Comparison of ENCODE assay signal across 8 mouse cellular contexts in the genomic region with DNA sequence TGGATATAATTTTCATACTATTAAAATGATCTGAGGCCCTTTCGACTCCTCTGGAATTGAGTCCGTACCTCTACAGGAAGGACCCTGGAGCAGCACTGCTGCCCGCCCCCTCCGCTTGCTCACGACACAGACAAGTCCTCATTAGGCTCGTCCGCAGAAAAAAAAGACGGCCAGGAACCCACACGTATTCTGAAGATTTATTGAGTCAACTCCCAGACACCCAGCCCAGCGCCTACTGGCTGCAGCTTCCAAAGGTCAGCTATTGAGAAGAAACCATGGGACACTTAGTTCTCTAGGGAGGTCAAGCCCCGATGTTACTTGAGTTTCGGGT. TPM values are rescaled to one million over a fixed set of nuclear protein-coding genes. Genes with fewer than 3 reads are reported as not detected.
DNase-seq lines count a peak whose midpoint lies in the region; ATAC-seq and TF ChIP-seq lines count a peak whose summit lies in the region.

No protein-coding gene starts in this region.

- TF ChIP-seq CTCF in hindbrain, postnatal 0 days (IDR thresholded peaks at IDR 0.05; ENCODE audit: low read depth), result no peak

- peak overlapping the region; percentile 92 for H3K4me2 ChIP-seq in kidney, embryonic 14.5 days (replicated peaks; ENCODE audit: low read depth, low read length)
- H3K4me2 ChIP-seq in hindbrain, postnatal 0 days (ENCODE audit: low read depth, low read length), result peak overlapping the region; percentile 85
- H3K4me2 ChIP-seq in midbrain, embryonic 15.5 days, result peak overlapping the region; percentile 76

- H3K9ac ChIP-seq in kidney, embryonic 14.5 days (ENCODE audit: low read depth, low read length), result peak overlapping the region; percentile 70; the same call in 1 of the 2 replicates
- peak overlapping the region; percentile 61 for H3K9ac ChIP-seq in hindbrain, postnatal 0 days (replicated peaks; ENCODE audit: low read length)
- peak overlapping the region; percentile 52 for H3K9ac ChIP-seq in midbrain, embryonic 15.5 days

- H3K27me3 ChIP-seq in kidney, embryonic 14.5 days (ENCODE audit: control insufficient read depth, insufficient read depth, low read length), result no peaks in the 10 kb centered on the region; the same call in 1 of the 2 replicates
- no peaks in the 10 kb centered on the region for H3K27me3 ChIP-seq in hindbrain, postnatal 0 days (ENCODE audit: insufficient read depth, low read length)
- no peaks in the 10 kb centered on the region for H3K27me3 ChIP-seq in midbrain, embryonic 15.5 days (replicated peaks)

- 0 out of 2 replicates have a peak, but pooled peaks cover 9% of the 10 kb centered on the region for H3K4me1 ChIP-seq in kidney, embryonic 14.5 days (ENCODE audit: control insufficient read depth, insufficient read depth, low read length)
- H3K4me1 ChIP-seq in hindbrain, postnatal 0 days (ENCODE audit: insufficient read depth, low read length), result no peaks in the 10 kb centered on the region
- peaks cover 40% of the 10 kb centered on the region for H3K4me1 ChIP-seq in midbrain, embryonic 15.5 days

- H3K9me3 ChIP-seq in kidney, embryonic 14.5 days (ENCODE audit: control insufficient read depth, low read length), result no peaks in the 10 kb centered on the region
- H3K9me3 ChIP-seq in hindbrain, postnatal 0 days (ENCODE audit: low read length), result no peaks in the 10 kb centered on the region
- no peaks in the 10 kb centered on the region for H3K9me3 ChIP-seq in midbrain, embryonic 15.5 days

- WGBS in kidney, embryonic 14.5 days, result 0% methylated on average over 12 of the region's 12 CpGs
- WGBS in hindbrain, postnatal 0 days, result under 1% methylated on average over 12 of the region's 12 CpGs
- WGBS in midbrain, embryonic 15.5 days, result 1% methylated on average over 12 of the region's 12 CpGs

- peaks cover 3% of the 10 kb centered on the region; the same call in 1 of the 2 replicates for H3K36me3 ChIP-seq in kidney, embryonic 14.5 days (ENCODE audit: control insufficient read depth, insufficient read depth, low read length)
- H3K36me3 ChIP-seq in hindbrain, postnatal 0 days (ENCODE audit: insufficient read depth, low read length), result peaks cover 7% of the 10 kb centered on the region; the same call in 1 of the 2 replicates
- H3K36me3 ChIP-seq in midbrain, embryonic 15.5 days (replicated peaks), result no peaks in the 10 kb centered on the region

- peak overlapping the region; percentile 76 for H3K4me3 ChIP-seq in kidney, embryonic 14.5 days (ENCODE audit: low read length)
- peak overlapping the region; percentile 59 for H3K4me3 ChIP-seq in hindbrain, postnatal 0 days (ENCODE audit: low read length)
- peak overlapping the region; percentile 52 for H3K4me3 ChIP-seq in midbrain, embryonic 15.5 days

- ATAC-seq in kidney, embryonic 14.5 days (ENCODE audit: low FRiP score, low TSS enrichment), result no peak
- ATAC-seq in common myeloid progenitor, adult 5-6 weeks (replicated peaks; ENCODE audit: low read depth, poor library complexity, severe bottlenecking), result peak; percentile 44
- peak; percentile 13 for ATAC-seq in hindbrain, postnatal 0 days
- peak; percentile 26 for ATAC-seq in midbrain, embryonic 15.5 days (replicated peaks)

- H3K27ac ChIP-seq in kidney, embryonic 14.5 days (ENCODE audit: low read depth, low read length), result 0 out of 2 replicates have a peak overlapping the region, but pooled peaks have one; percentile 94
- peak overlapping the region; percentile 87 for H3K27ac ChIP-seq in hindbrain, postnatal 0 days
- H3K27ac ChIP-seq in midbrain, embryonic 15.5 days, result peak overlapping the region; percentile 91

- no peak for DNase-seq in kidney, adult 9 months
- DNase-seq in hindbrain, postnatal 0 days (ENCODE audit: low spot score), result no peak
- DNase-seq in frontal cortex, postnatal 10 days (ENCODE audit: low spot score in 2 of 2), result no peak
- no peak for DNase-seq in frontal cortex, postnatal 14 days (ENCODE audit: low spot score in 2 of 2)
- no peak for DNase-seq in lung, postnatal 36 days

RNA-seq across cellular contexts. Expression of gene Draxin, which starts 9.2 kb away (rescaled TPM):
- 0.43 and 0.80 TPM in 2 replicates for polyA plus RNA-seq in kidney, embryonic 14.5 days (2014; fragmentation: Nextera tagmentation; extraction: Ambion mirVana)
- total RNA-seq in common myeloid progenitor, adult 5-6 weeks (2017), result 0.09 TPM in 1 of 2 replicates, not detected in the other
- total RNA-seq in hindbrain, postnatal 0 days (2014; rRNA removed), result 42.3 and 44.9 TPM in 2 replicates
- polyA plus RNA-seq in hindbrain, postnatal 0 days (2015; fragmentation: Nextera tagmentation; extraction: Ambion mirVana), result 7.2 TPM in 2 replicates
- polyA plus RNA-seq in midbrain, embryonic 15.5 days (2015; fragmentation: Nextera tagmentation; extraction: Ambion mirVana), result 15.1 and 15.7 TPM in 2 replicates

RNA-seq across cellular contexts. Expression of gene Mad2l2, which starts 9.5 kb away (rescaled TPM):
- 81.1 and 99.0 TPM in 2 replicates for polyA plus RNA-seq in kidney, embryonic 14.5 days (2014; fragmentation: Nextera tagmentation; extraction: Ambion mirVana)
- total RNA-seq in common myeloid progenitor, adult 5-6 weeks (2017), result 8.4 and 17.2 TPM in 2 replicates
- total RNA-seq in hindbrain, postnatal 0 days (2014; rRNA removed), result 39.9 and 56.5 TPM in 2 replicates
- polyA plus RNA-seq in hindbrain, postnatal 0 days (2015; fragmentation: Nextera tagmentation; extraction: Ambion mirVana), result 99.7 and 102 TPM in 2 replicates
- polyA plus RNA-seq in midbrain, embryonic 15.5 days (2015; fragmentation: Nextera tagmentation; extraction: Ambion mirVana), result 99.2 and 112 TPM in 2 replicates

RNA-seq across cellular contexts. Expression of gene Fbxo6, which starts 12.2 kb away (rescaled TPM):
- 16.7 and 19.2 TPM in 2 replicates for polyA plus RNA-seq in kidney, embryonic 14.5 days (2014; fragmentation: Nextera tagmentation; extraction: Ambion mirVana)
- 2.9 and 7.1 TPM in 2 replicates for total RNA-seq in common myeloid progenitor, adult 5-6 weeks (2017)
- 23.7 and 36.3 TPM in 2 replicates for total RNA-seq in hindbrain, postnatal 0 days (2014; rRNA removed)
- 23.8 and 24.0 TPM in 2 replicates for polyA plus RNA-seq in hindbrain, postnatal 0 days (2015; fragmentation: Nextera tagmentation; extraction: Ambion mirVana)
- polyA plus RNA-seq in midbrain, embryonic 15.5 days (2015; fragmentation: Nextera tagmentation; extraction: Ambion mirVana), result 21.6 and 21.7 TPM in 2 replicates

RNA-seq across cellular contexts. Expression of gene Fbxo44, which starts 20.6 kb away (rescaled TPM):
- 10.8 and 13.2 TPM in 2 replicates for polyA plus RNA-seq in kidney, embryonic 14.5 days (2014; fragmentation: Nextera tagmentation; extraction: Ambion mirVana)
- total RNA-seq in common myeloid progenitor, adult 5-6 weeks (2017), result 1.4 and 3.0 TPM in 2 replicates
- total RNA-seq in hindbrain, postnatal 0 days (2014; rRNA removed), result 199 and 200 TPM in 2 replicates
- 118 and 122 TPM in 2 replicates for polyA plus RNA-seq in hindbrain, postnatal 0 days (2015; fragmentation: Nextera tagmentation; extraction: Ambion mirVana)
- polyA plus RNA-seq in midbrain, embryonic 15.5 days (2015; fragmentation: Nextera tagmentation; extraction: Ambion mirVana), result 93.3 and 97.6 TPM in 2 replicates

RNA-seq across cellular contexts. Expression of gene Fbxo2, which starts 20.7 kb away (rescaled TPM):
- polyA plus RNA-seq in kidney, embryonic 14.5 days (2014; fragmentation: Nextera tagmentation; extraction: Ambion mirVana), result 1.5 and 1.9 TPM in 2 replicates
- total RNA-seq in common myeloid progenitor, adult 5-6 weeks (2017), result 0.27 TPM in 1 of 2 replicates, not detected in the other
- 25.5 and 39.8 TPM in 2 replicates for total RNA-seq in hindbrain, postnatal 0 days (2014; rRNA removed)
- polyA plus RNA-seq in hindbrain, postnatal 0 days (2015; fragmentation: Nextera tagmentation; extraction: Ambion mirVana), result 45.6 and 49.9 TPM in 2 replicates
- 5.9 and 6.2 TPM in 2 replicates for polyA plus RNA-seq in midbrain, embryonic 15.5 days (2015; fragmentation: Nextera tagmentation; extraction: Ambion mirVana)
